Mouse (Mus musculus) heart, embryonic 14.5 days (tissue): ENCODE data around the gene Armc2. TPM values are rescaled to one million over a fixed set of nuclear protein-coding genes. Genes with fewer than 3 reads are reported as not detected.

Experiments used
- ATAC-seq: fragments of 200-750 bp; cut with Nextera tagmentation; 2 replicates; pipeline ENCODE4 v1.8.0; 2017; ENCODE audit warnings: low read depth, moderate TSS enrichment; ENCODE audit not compliant: insufficient number of reproducible peaks, insufficient read depth, low FRiP score
- H3K27ac ChIP-seq, 2 experiments: fragments of 200-500 bp in 1 of 2; fragments of 300-500 bp in 1 of 2; sonication (generic) in 1 of 2; replicated peaks in 1 of 2; 2 replicates each; pipeline ENCODE4 v1.5.1; 2012 to 2014; ENCODE audit warnings: low read depth in 2 of 2, low read length in 2 of 2, control low read depth in 1 of 2, mild to moderate bottlenecking in 1 of 2, mixed read lengths in 1 of 2; ENCODE audit not compliant: control insufficient read depth in 1 of 2, insufficient read depth in 1 of 2
- H3K27me3 ChIP-seq: fragments of 300-500 bp; sonication (generic); 2 replicates; pipeline ENCODE4 v1.6.1; 2014; ENCODE audit warnings: mild to moderate bottlenecking, low read length, control low read depth; ENCODE audit not compliant: control insufficient read depth, insufficient read depth
- H3K36me3 ChIP-seq: fragments of 300-500 bp; sonication (generic); 2 replicates; pipeline ENCODE4 v1.6.1; 2014; ENCODE audit warnings: mild to moderate bottlenecking, control low read depth, low read length, mixed read lengths; ENCODE audit not compliant: control insufficient read depth, insufficient read depth
- H3K4me1 ChIP-seq, 2 experiments: fragments of 200-500 bp in 1 of 2; fragments of 300-500 bp in 1 of 2; sonication (generic) in 1 of 2; 2 replicates each; pipeline ENCODE4 v1.6.1; 2012 to 2014; ENCODE audit warnings: low read length in 2 of 2, control low read depth in 1 of 2, mixed read lengths in 1 of 2; ENCODE audit not compliant: control insufficient read depth in 2 of 2, insufficient read depth in 2 of 2
- H3K4me2 ChIP-seq: fragments of 300-500 bp; sonication (generic); 2 replicates; pipeline ENCODE4 v1.6.1; 2014; ENCODE audit warnings: mild to moderate bottlenecking, low read length
- H3K4me3 ChIP-seq, 2 experiments: fragments of 200-500 bp in 1 of 2; fragments of 300-500 bp in 1 of 2; sonication (generic) in 1 of 2; 2 replicates each; pipeline ENCODE4 v1.5.1; 2012 to 2014; ENCODE audit warnings: low read length in 2 of 2, mild to moderate bottlenecking in 2 of 2, control low read depth in 1 of 2, low read depth in 1 of 2, moderate library complexity in 1 of 2; ENCODE audit not compliant: control insufficient read depth in 1 of 2, insufficient read depth in 1 of 2
- H3K9ac ChIP-seq: fragments of 300-500 bp; sonication (generic); 2 replicates; pipeline ENCODE4 v1.6.1; 2014; ENCODE audit warnings: mild to moderate bottlenecking, low read length
- H3K9me3 ChIP-seq: fragments of 300-500 bp; sonication (generic); 2 replicates; pipeline ENCODE4 v1.6.1; 2016; ENCODE audit warnings: low read length, control low read depth; ENCODE audit not compliant: control insufficient read depth
- WGBS: fragments of 180-500 bp; shearing (Covaris S2); extraction: QIAGEN DNeasy Blood & Tissue Kit; methylation state at CpG from one replicate; pipeline ENCODE4 v1.1.7; 2014; 5-methylcytosine and 5-hydroxymethylcytosine counted together
- polyA plus RNA-seq: library from polyadenylated mRNA; unstranded; fragments of >200 nt; fragmentation: Nextera tagmentation; extraction: Ambion mirVana; gene quantifications from 2 replicates; pipeline ENCODE4 v1.2.1, GENCODE M21; 2014

The Armc2 gene
- polyA plus RNA-seq, 1 experiment from 2014 or later: 2.2 TPM

- Histone ChIP-seq H3K4me2 (no peak overlapping the region), H3K27me3 (peaks cover 5% of the 10 kb centered on the region; the same call in 1 of the 2 replicates)
- WGBS: 58% methylated on average over 6 of the region's 6 CpGs
Measured at GRCm38 (mm10) chr10:42024406-42024805, 6.2 kb upstream of the Armc2 start.

DNA sequence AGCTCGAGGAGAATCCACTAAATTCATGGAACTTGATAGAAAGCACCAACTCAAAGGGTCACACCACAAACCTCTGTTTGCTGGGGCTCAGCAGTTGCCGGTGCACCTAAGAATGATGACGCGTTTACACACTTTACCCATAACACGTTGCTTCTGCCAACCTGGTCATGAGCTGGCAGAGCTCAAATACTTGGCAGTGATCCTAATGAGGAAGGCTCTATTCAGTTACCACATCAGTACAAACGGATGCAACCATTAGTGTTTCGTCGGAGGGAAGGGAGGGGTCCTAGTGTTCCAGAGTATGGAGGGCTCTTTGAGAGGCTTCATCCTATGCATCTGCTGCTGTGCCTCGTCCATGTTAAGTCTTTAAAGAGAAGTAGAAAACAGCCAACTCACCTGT is 3.3 kb upstream of the Armc2 start:
- Histone ChIP-seq H3K36me3 (no peaks in the 10 kb centered on the region), H3K27me3 (peaks cover 13% of the 10 kb centered on the region; the same call in 1 of the 2 replicates)
- WGBS: 81% methylated on average over 9 of the region's 9 CpGs

More at GRCm38 (mm10) chr10:42024406-42024805, 6.2 kb upstream of the Armc2 start:
- H3K9me3 ChIP-seq: no peaks in the 10 kb centered on the region
- no peak for ATAC-seq
- H3K9ac ChIP-seq: no peak overlapping the region
- H3K36me3 ChIP-seq: no peaks in the 10 kb centered on the region
- H3K4me3 ChIP-seq: no peak overlapping the region
- no peak overlapping the region for H3K27ac ChIP-seq
- H3K4me1 ChIP-seq: no peaks in the 10 kb centered on the region; a peak in 2 of 4 replicates

DNA sequence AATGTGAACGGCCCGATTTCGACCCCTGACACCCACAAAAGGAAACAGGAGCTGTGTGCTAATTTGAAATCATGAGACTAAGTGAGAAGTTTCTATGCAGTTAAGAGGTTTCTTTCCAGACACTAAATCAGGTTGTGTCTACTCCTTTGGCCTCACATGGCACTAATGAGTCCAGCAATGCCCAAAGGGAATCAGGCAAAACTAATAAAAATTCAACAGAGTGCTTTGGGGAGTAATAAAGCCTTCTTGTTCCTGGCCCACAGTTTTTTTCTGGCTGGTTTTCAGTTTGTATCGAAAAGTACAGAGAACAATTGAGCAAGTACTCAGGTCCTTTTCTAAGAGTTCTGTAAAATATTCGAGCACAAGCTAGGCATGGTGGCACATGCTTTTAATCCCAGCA is 4.2 kb downstream of the Armc2 start:
- no peaks in the 10 kb centered on the region for H3K36me3 ChIP-seq
- ATAC-seq: no peak
- no peak overlapping the region for H3K4me2 ChIP-seq
- H3K27ac ChIP-seq: no peak overlapping the region
- WGBS: 85% methylated on average over 5 of the region's 5 CpGs
- no peaks in the 10 kb centered on the region; a peak in 3 of 4 replicates for H3K4me1 ChIP-seq
- H3K27me3 ChIP-seq: 0 out of 2 replicates have a peak, but pooled peaks cover 10% of the 10 kb centered on the region
- H3K4me3 ChIP-seq: no peak overlapping the region
- no peaks in the 10 kb centered on the region for H3K9me3 ChIP-seq
- H3K9ac ChIP-seq: no peak overlapping the region

More for the DNA sequence above, 3.3 kb upstream of the Armc2 start:
- no peak overlapping the region for H3K27ac ChIP-seq
- ATAC-seq: no peak
- no peak overlapping the region for H3K4me3 ChIP-seq
- no peak overlapping the region for H3K9ac ChIP-seq
- H3K4me2 ChIP-seq: no peak overlapping the region
- no peaks in the 10 kb centered on the region for H3K9me3 ChIP-seq
- H3K4me1 ChIP-seq: no peaks in the 10 kb centered on the region; a peak in 3 of 4 replicates

DNA sequence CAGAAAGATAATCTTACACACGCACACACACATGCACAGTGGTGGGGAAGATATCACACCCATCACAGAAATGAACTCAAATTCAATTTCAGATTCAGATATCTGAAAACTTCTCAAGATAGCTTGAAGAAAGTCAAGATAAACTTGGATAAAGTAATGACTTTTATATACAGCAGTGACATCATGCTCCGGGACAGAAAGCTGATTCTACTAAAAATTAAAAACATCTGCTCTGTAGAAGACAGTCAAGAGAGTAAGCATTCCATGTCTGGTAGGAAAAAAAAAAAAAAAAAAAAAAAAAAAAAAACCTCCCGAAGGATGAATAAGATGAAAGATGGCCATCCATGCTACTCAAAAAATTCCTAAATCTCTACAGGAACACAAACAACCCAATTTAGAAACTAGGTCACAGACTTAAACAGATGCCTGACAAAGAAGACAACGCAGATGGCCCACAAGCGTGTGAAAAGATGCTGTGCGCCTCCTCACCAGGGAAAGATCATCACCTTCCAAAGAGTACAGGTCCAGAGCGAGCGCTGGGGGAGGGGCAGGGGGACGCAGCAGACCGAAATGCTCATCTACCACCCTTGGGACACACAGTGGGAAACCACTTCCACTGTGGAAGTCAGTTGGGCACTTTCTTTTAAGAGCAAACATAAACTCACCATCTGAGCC is 7.3 kb downstream of the Armc2 start:
- Histone ChIP-seq H3K4me3 (no peak overlapping the region), H3K9me3 (no peaks in the 10 kb centered on the region), H3K36me3 (no peaks in the 10 kb centered on the region), H3K4me1 (peaks cover 2 to 6% of the 10 kb centered on the region in 2 experiments), H3K9ac (no peak overlapping the region), H3K27me3 (no peaks in the 10 kb centered on the region), H3K4me2 (no peak overlapping the region), H3K27ac (no peak overlapping the region)
- no peak for ATAC-seq
- WGBS: 79% methylated on average over 10 of the region's 10 CpGs

DNA sequence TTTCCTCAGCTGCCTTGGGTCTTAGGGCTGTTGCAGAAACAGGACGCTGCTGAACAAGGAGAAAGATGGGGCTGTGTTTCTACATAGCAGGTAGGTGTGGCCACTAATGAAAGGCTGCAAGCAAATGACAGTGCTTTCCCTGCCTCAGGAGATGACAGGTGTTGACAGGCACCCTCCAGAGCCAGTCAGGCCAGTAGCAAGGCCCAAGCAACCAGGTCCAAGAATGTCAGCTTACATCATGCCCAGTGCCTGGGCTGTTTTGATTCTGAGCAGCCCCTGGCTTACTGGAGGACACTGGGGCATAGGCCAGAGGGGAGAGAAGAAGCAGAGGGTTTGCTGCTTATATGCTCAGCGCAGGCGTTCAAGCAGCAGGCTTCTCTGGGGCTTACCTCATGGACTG is 13.0 kb downstream of the Armc2 start:
- Histone ChIP-seq H3K36me3 (no peaks in the 10 kb centered on the region), H3K4me2 (peak overlapping the region; percentile 51), H3K9me3 (no peaks in the 10 kb centered on the region), H3K4me3 (no peak overlapping the region), H3K4me1 (peaks cover 15 to 27% of the 10 kb centered on the region in 2 experiments), H3K9ac (peak overlapping the region; percentile 44; the same call in 1 of the 2 replicates), H3K27me3 (no peaks in the 10 kb centered on the region), H3K27ac (peak overlapping the region; percentile 63 to 81)
- ATAC-seq: peak; percentile 79
- 26% methylated on average over 3 of the region's 3 CpGs for WGBS

DNA sequence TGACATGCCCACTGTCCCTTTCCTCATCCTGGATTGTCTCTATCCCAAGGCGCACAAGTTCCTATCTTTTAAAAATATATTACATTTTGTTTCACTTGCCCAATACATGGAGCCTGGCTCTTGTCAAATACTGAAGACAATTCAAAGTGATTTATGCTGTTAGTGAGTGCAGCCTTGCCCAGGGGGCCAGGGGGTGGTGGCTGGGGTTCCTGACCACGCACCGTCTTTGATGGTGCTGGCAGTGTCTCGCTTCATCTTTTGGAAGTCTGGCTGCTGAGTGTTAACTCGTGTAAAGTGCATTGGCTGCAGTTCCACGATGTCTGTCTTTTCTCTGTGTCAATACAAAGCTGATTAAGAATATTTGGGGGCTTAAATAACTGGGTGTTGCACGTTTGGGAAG is 13.6 kb downstream of the Armc2 start:
- 23% methylated on average over 7 of the region's 7 CpGs for WGBS
- Histone ChIP-seq H3K9ac (peak overlapping the region; percentile 44; the same call in 1 of the 2 replicates), H3K27ac (peak overlapping the region; percentile 63 to 81), H3K27me3 (no peaks in the 10 kb centered on the region), H3K4me1 (peaks cover 16 to 27% of the 10 kb centered on the region in 2 experiments), H3K4me2 (peak overlapping the region; percentile 51), H3K4me3 (no peak overlapping the region), H3K9me3 (no peaks in the 10 kb centered on the region), H3K36me3 (no peaks in the 10 kb centered on the region)
- ATAC-seq: no peak

DNA sequence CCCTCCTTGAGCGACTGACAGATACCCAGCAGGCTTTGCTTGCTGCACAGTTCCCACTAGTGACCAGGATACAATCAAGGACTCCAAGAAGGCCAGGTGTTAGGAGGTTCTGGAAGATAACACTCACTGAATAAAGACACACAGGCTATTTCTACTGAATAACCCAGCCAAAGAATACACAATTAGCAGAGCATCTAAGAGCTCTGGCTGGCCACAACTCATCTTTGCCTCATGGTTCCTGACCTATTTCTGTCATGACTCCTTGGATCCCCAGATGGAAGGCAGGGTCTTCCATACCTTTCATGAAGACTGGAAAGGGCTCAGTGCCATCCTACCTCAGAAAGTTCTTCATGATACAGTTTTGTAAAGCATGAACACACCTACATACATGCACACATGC is 14.2 kb downstream of the Armc2 start:
- no peak for ATAC-seq
- Histone ChIP-seq H3K4me2 (no peak overlapping the region), H3K4me3 (no peak overlapping the region), H3K4me1 (peaks cover 16 to 27% of the 10 kb centered on the region in 2 experiments), H3K36me3 (no peaks in the 10 kb centered on the region), H3K27me3 (no peaks in the 10 kb centered on the region), H3K9ac (no peak overlapping the region), H3K9me3 (no peaks in the 10 kb centered on the region), H3K27ac (peak overlapping the region in 1 of 2 experiments; percentile 81; a peak in 1 of 4 replicates)
- 80% methylated on average over 1 of the region's 1 CpGs for WGBS
